Mouse (Mus musculus) heart, postnatal 25 days (tissue): Measurements from ENCODE around the gene Arfgap2. TPM values are rescaled to one million over a fixed set of nuclear protein-coding genes. Genes with fewer than 3 reads are reported as not detected.

ENCODE experiments used
- DNase-seq: peaks from one replicate; pipeline ENCODE4 v3.0.0; 2022; ENCODE audit warnings: low spot score
- intact Hi-C: fragments of 180-260 bp; cut with DNase I; formaldehyde crosslinking; loops from one replicate; pipeline ENCODE4 v1.15.1; 2025
- total RNA-seq, 2 experiments: library from RNA; stranded (reverse); gene quantifications; 2 replicates each; pipeline ENCODE4 v1.2.3; 2021

Arfgap2 gene
- total RNA-seq, 2 experiments from 2014 or later: 56.2 TPM

- intact Hi-C loops: no loop called here
- DNase-seq: no peak
Measured at GRCm38 (mm10) chr2:91301836-91302235, 37.1 kb downstream of the Arfgap2 start.

DNA sequence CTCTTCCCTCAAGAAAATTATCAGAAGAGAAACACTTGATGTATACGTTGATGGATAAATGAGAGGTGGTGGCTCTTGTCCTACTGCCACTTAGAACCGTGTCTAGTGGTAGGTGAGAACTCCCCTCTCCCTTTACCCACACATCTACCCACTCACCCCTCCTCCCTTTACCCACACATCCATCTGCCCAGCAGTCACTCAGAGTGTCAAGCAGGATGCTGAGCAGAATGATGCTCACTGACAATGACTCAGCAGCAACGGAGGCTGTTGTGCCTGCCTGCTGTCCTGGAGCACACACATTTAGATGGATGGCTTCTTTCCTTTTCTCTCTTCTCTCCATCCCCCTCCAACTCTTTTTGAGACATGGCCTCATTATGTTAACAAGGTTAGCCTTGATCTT, 38.1 kb downstream of the Arfgap2 start:
- no peak for DNase-seq
- intact Hi-C loops: no loop called here

DNA sequence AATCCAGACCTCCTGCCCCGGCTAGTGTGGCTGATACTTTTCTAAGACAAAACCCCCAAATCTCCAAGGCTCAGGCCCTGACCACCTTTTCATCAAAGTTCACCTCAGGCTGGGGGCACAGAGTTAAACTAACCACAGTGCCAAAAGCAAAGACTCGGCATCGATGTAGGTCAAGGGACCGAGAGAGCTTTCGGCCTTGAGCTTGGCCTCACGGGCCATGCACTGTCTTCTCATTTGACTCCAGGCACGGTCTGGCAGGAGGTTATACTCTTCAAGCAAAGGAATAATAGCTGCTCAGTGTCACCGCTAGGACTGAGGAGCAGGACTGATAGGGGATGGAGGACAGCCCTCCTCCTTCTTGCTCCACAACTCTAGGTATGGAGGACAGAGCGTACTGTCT, 41.2 kb downstream of the Arfgap2 start:
- no peak for DNase-seq
- intact Hi-C loops: no loop called here

DNA sequence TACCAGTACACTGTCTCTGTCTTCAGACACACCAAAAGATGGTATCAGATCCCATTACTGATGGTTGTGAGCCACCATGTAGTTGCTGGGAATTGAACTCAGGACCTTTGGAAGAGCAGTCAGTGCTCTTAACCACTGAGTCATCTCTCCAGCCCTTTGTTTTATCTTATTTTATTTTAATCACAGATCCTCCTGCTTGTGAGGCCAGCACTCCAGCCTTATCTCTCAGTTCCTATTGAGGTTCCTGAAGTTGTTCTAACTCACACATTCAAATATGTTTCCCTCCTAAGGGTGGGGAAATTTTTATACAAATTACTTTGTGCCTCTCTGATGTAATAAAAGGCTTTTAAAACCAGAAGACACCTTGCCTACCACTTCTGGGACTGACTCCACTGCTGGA, 41.8 kb downstream of the Arfgap2 start:
- DNase-seq: no peak
- intact Hi-C loops: no loop called here

GRCm38 (mm10) chr2:91308680-91309079, 43.9 kb downstream of the Arfgap2 start:
- intact Hi-C loops: no loop called here
- DNase-seq: no peak

DNA sequence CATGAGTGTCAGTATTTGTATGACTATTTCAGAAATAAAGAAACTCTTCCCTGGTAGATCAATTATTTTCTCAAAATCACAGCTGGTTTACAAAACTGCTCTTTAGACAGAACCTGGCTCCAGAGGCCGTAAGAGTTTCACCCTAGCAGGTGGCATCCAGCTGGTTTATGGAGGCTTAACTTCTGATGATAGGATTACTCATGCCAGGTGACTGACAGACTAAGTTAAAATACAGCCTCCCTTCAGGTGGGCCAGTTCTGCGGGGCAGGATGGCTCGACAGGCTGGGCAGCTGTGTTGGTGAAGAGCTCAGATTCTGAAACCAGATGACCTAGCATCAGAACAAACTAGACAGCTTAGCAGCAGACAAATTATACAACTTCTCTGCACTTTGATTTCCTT, 44.8 kb downstream of the Arfgap2 start:
- no peak for DNase-seq
- intact Hi-C loops: no loop called here

DNA sequence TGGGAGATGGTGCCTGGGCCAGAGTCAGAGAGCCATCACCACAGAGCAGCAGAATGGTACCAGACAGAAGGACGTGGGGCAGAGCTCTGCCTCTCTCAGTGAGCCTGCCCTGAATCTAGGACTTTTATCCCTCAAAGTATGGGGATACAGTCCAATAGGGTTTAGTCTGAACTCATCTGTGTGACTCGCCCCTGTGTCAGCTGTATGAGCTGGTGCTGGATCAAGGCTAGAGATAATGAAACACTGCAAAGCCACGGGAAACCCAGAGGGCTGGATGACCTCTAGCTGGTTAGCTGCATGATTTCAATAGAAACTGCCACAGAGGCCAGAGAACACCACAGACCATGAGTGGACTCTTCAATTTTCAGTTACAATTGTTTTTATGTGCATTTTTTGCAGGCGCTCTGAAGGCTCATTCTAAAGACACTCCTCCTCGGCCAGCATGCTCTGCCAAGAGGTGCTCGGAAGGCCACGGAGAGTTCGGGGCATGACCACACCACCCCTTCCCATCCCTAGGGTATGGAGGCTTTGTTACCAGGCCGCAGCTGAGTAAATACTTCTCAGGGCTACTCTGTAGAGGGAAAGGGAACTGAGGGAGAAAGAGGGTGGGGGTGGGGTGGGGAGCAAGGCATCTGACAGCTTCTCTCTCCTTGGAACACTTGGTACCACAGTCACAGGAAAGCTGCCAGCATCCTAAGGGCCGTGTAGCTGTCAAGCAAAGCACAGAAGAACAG, 48.0 kb downstream of the Arfgap2 start:
- no peak for DNase-seq
- intact Hi-C loops: no loop called here

GRCm38 (mm10) chr2:91314184-91314583, 49.4 kb downstream of the Arfgap2 start:
- intact Hi-C loops: no loop called here
- no peak for DNase-seq

GRCm38 (mm10) chr2:91320559-91321529, 56.1 kb downstream of the Arfgap2 start:
- DNase-seq: no peak
- intact Hi-C loops: no loop called here

DNA sequence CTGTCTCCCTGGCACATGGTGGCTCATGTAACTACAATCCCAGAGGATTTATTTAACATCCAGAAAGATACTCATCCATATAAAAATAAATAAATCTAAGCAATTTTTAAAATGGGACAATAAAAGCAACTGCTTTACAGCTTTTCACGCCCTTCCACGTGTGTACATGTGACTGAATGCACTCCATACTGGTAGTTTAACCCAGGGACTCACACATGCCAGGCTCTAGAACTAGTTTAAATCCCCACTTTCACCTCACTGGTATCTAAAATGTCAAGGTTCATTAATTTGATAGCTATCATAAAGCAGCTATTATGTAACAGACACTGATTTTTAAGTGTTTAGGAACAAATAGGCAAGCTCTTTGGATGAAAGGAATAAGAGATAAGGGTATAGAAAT, 57.1 kb downstream of the Arfgap2 start:
- intact Hi-C loops: no loop called here
- no peak for DNase-seq

GRCm38 (mm10) chr2:91322490-91322889, 57.7 kb downstream of the Arfgap2 start:
- no peak for DNase-seq
- intact Hi-C loops: no loop called here

DNA sequence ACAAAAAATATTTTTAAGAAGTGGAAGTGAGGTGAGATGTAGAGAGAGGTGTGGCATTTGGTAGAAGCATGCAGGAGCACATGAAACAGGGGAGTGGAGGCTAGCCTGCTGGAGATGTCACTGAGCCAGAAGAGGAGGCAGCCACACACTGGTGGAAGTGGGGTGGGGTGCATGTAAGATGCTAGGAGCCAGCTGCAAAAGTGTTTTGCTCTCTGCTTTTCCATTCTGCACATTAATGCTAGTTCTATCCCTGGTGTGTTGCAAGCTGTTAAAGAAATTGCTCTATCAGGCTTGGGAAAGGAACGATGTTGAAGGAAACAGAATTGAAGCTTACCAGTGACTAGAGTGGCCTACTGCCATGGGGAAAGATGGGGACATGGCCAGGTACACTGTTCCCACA, 59.6 kb downstream of the Arfgap2 start:
- intact Hi-C loops: no loop called here
- no peak for DNase-seq

DNA sequence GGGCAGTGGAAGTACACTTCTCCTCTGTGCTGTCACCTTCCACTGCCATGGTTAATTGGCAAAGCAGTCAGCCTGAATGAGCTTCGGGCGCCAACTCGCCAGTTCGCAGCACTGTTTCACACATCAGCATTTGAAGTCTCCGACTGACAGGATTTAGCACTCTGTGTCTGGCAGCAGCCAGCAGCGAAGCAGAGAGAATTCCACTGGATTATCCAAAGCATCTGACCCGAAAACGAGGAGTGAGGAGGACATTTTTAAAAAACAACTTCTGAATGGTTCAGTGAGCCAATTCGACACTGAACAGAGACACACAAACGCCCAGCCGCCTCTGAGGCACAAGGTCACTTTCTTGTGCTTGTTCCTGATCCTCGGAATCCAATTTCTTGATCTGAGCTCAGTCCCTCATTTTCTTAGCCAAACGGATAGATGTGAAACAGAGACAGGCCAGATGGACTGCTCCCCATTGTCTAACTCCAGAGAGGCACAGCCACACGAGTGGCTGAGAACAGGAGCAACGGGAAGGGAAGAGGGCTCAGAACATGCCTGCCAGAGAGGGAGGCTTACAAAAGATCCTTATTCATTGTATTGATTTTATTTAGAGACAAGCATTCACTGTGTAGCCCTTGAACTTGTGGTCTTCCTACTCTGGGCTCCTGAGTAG, 60.1 kb downstream of the Arfgap2 start:
- intact Hi-C loops: no loop called here
- no peak for DNase-seq

Other genes with a start within 250 kb of the Arfgap2 start
- 10 to 100 TPM; 16.4 to 16.7 TPM for gene Rapsn, start 229.4 kb upstream of the Arfgap2 start, total RNA-seq
- gene Psmc3, start 211.0 kb upstream of the Arfgap2 start, total RNA-seq: 100 to 1,000 TPM; 209 to 241 TPM
- 10 to 100 TPM; 22.9 to 28.2 TPM for gene Slc39a13, start 194.6 kb upstream of the Arfgap2 start, total RNA-seq
- gene Spi1, start 182.6 kb upstream of the Arfgap2 start, total RNA-seq: 1 to 10 TPM; 3.7 to 4.3 TPM
- 1,000 to 10,000 TPM; 1,615 to 1,699 TPM for gene Mybpc3, start 146.8 kb upstream of the Arfgap2 start, total RNA-seq
- gene Madd, start 81.1 kb upstream of the Arfgap2 start, total RNA-seq: 1 to 10 TPM; 5.4 to 6.2 TPM
- 10 to 100 TPM; 13.8 to 15.9 TPM for gene Nr1h3, start 62.1 kb upstream of the Arfgap2 start, total RNA-seq
- gene Acp2, start 62.1 kb upstream of the Arfgap2 start, total RNA-seq: 10 to 100 TPM; 17.6 to 22.8 TPM
- 1 to 10 TPM; 2.9 to 3.1 TPM for gene Ddb2, start 28.0 kb upstream of the Arfgap2 start, total RNA-seq
- gene Pacsin3, start 9.0 kb upstream of the Arfgap2 start, total RNA-seq: 100 to 1,000 TPM; 133 to 138 TPM
- 10 to 100 TPM in 1 of 2 experiments, 1 to 10 TPM in 1; 7.0 to 14.0 TPM for gene 1110051M20Rik, start 179.7 kb downstream of the Arfgap2 start, total RNA-seq
- 10 to 100 TPM in 1 of 2 experiments, 1 to 10 TPM in 1; 9.7 to 12.0 TPM for gene Lrp4, start 192.5 kb downstream of the Arfgap2 start, total RNA-seq